Mouse (Mus musculus) liver, embryonic 13.5 days (tissue): ENCODE data around the gene Cox18. TPM values are rescaled to one million over a fixed set of nuclear protein-coding genes. Genes with fewer than 3 reads are reported as not detected.
"Not testable (repeated sequence)": the region's sequence is repeated elsewhere in the genome, so short reads cannot be mapped to it uniquely, and the experiment has no call there.

ENCODE experiments used
- ATAC-seq: fragments of 200-750 bp; cut with Nextera tagmentation; 2 replicates; pipeline ENCODE4 v1.8.0; 2017; ENCODE audit warnings: low read depth, mild to moderate bottlenecking, moderate number of reproducible peaks, moderate library complexity
- DNase-seq: peaks from one replicate; pipeline ENCODE4 v3.0.0; 2022
- H3K27ac ChIP-seq: fragments of 300-500 bp; sonication (generic); 2 replicates; pipeline ENCODE4 v1.5.1; 2015; ENCODE audit warnings: moderate library complexity, mild to moderate bottlenecking, inconsistent platforms
- H3K27me3 ChIP-seq: fragments of 300-500 bp; sonication (generic); 2 replicates; pipeline ENCODE4 v1.6.1; 2015; ENCODE audit warnings: mild to moderate bottlenecking, inconsistent platforms
- H3K36me3 ChIP-seq: fragments of 300-500 bp; sonication (generic); 2 replicates; pipeline ENCODE4 v1.6.1; 2015; ENCODE audit warnings: mild to moderate bottlenecking, inconsistent platforms
- H3K4me1 ChIP-seq: fragments of 300-500 bp; sonication (generic); replicated peaks from 2 replicates; pipeline ENCODE4 v1.6.1; 2015; ENCODE audit warnings: inconsistent platforms
- H3K4me2 ChIP-seq: fragments of 300-500 bp; sonication (generic); 2 replicates; pipeline ENCODE4 v1.6.1; 2015; ENCODE audit warnings: inconsistent platforms, mild to moderate bottlenecking, moderate library complexity
- H3K4me3 ChIP-seq: fragments of 300-500 bp; sonication (generic); replicated peaks from 2 replicates; pipeline ENCODE4 v1.5.1; 2015; ENCODE audit warnings: mild to moderate bottlenecking, inconsistent platforms
- H3K9ac ChIP-seq: fragments of 300-500 bp; sonication (generic); 2 replicates; pipeline ENCODE4 v1.6.1; 2015; ENCODE audit warnings: mild to moderate bottlenecking, inconsistent platforms
- H3K9me3 ChIP-seq: fragments of 300-500 bp; sonication (generic); replicated peaks from 2 replicates; pipeline ENCODE4 v1.6.1; 2016; ENCODE audit warnings: inconsistent platforms
- WGBS: fragments of 180-500 bp; shearing (Covaris S2); methylation state at CpG from one replicate; pipeline ENCODE4 v1.1.7; 2015; ENCODE audit not compliant: insufficient replicate concordance; 5-methylcytosine and 5-hydroxymethylcytosine counted together
- polyA plus RNA-seq: library from polyadenylated mRNA; unstranded; fragments of >200 nt; fragmentation: Nextera tagmentation; extraction: Ambion mirVana; gene quantifications from 2 replicates; pipeline ENCODE4 v1.2.1, GENCODE M21; 2015

Cox18 gene
- polyA plus RNA-seq: 22.5 and 23.8 TPM in 2 replicates

- Histone ChIP-seq H3K27me3 (no peaks in the 10 kb centered on the region), H3K4me1 (peaks cover 25% of the 10 kb centered on the region), H3K4me3 (peak within 1 kb of the TSS; percentile 91), H3K9me3 (no peaks in the 10 kb centered on the region), H3K36me3 (peaks cover 41% of the 10 kb centered on the region), H3K9ac (peak within 1 kb of the TSS; percentile 88), H3K4me2 (peak within 1 kb of the TSS; percentile 89), H3K27ac (peak within 1 kb of the TSS; percentile 97)
- under 1% methylated on average over 62 of the region's 62 CpGs for WGBS
- ATAC-seq (peak; percentile 98), DNase-seq (peak; percentile 99)
Observed at GRCm38 (mm10) chr5:90223534-90224381, at the start of gene Cox18. Gene Cox18 (minus strand): TSS chr5:90224001.

- DNase-seq, H3K27me3 ChIP-seq, H3K4me1 ChIP-seq, H3K4me3 ChIP-seq, H3K9ac ChIP-seq, H3K9me3 ChIP-seq, ATAC-seq, H3K4me2 ChIP-seq, H3K27ac ChIP-seq: not testable (repeated sequence)
- 62% methylated on average over 2 of the region's 2 CpGs for WGBS
- H3K36me3 ChIP-seq: peaks cover 71% of the 10 kb centered on the region
Observed at GRCm38 (mm10) chr5:90262230-90262629, 38.4 kb upstream of the Cox18 start.

GRCm38 (mm10) chr5:90257023-90257422, 33.2 kb upstream of the Cox18 start:
- no peak for ATAC-seq
- WGBS: 83% methylated on average over 3 of the region's 3 CpGs

GRCm38 (mm10) chr5:90247503-90247902, 23.7 kb upstream of the Cox18 start:
- ATAC-seq (no peak), DNase-seq (no peak)
- H3K4me2 ChIP-seq: no peak overlapping the region
- no peak overlapping the region for H3K4me3 ChIP-seq
- no peak overlapping the region for H3K27ac ChIP-seq
- peaks cover 77% of the 10 kb centered on the region for H3K36me3 ChIP-seq
- no peaks in the 10 kb centered on the region for H3K27me3 ChIP-seq
- H3K4me1 ChIP-seq: peaks cover 8% of the 10 kb centered on the region
- H3K9ac ChIP-seq: no peak overlapping the region
- H3K9me3 ChIP-seq: no peaks in the 10 kb centered on the region

More at GRCm38 (mm10) chr5:90257023-90257422, 33.2 kb upstream of the Cox18 start:
- Histone ChIP-seq H3K9ac (no peak overlapping the region), H3K27me3 (no peaks in the 10 kb centered on the region), H3K27ac (no peak overlapping the region), H3K4me1 (no peaks in the 10 kb centered on the region), H3K9me3 (no peaks in the 10 kb centered on the region), H3K36me3 (peaks cover 90% of the 10 kb centered on the region), H3K4me2 (no peak overlapping the region), H3K4me3 (no peak overlapping the region)
- DNase-seq: no peak

- no peak overlapping the region for H3K9ac ChIP-seq
- DNase-seq (no peak), ATAC-seq (no peak)
- H3K4me1 ChIP-seq: peaks cover 8% of the 10 kb centered on the region
- no peak overlapping the region for H3K27ac ChIP-seq
- no peak overlapping the region for H3K4me2 ChIP-seq
- peaks cover 77% of the 10 kb centered on the region for H3K36me3 ChIP-seq
- 77% methylated on average over 2 of the region's 2 CpGs for WGBS
- H3K4me3 ChIP-seq: no peak overlapping the region
- H3K27me3 ChIP-seq: no peaks in the 10 kb centered on the region
- no peaks in the 10 kb centered on the region for H3K9me3 ChIP-seq
Observed at GRCm38 (mm10) chr5:90246987-90247386, 23.2 kb upstream of the Cox18 start.

GRCm38 (mm10) chr5:90246567-90246966, 22.8 kb upstream of the Cox18 start:
- peaks cover 8% of the 10 kb centered on the region for H3K4me1 ChIP-seq
- peak; percentile 34 for DNase-seq
- H3K27ac ChIP-seq: peak overlapping the region; percentile 50; the same call in 1 of the 2 replicates
- no peak overlapping the region for H3K4me2 ChIP-seq
- H3K27me3 ChIP-seq: no peaks in the 10 kb centered on the region
- H3K36me3 ChIP-seq: peaks cover 77% of the 10 kb centered on the region
- peak; percentile 85 for ATAC-seq
- WGBS: 65% methylated on average over 4 of the region's 4 CpGs
- H3K4me3 ChIP-seq: no peak overlapping the region
- no peak overlapping the region for H3K9ac ChIP-seq
- no peaks in the 10 kb centered on the region for H3K9me3 ChIP-seq

GRCm38 (mm10) chr5:90245416-90245815, 21.6 kb upstream of the Cox18 start:
- H3K27me3 ChIP-seq: no peaks in the 10 kb centered on the region
- H3K4me3 ChIP-seq: no peak overlapping the region
- H3K9ac ChIP-seq: no peak overlapping the region
- no peaks in the 10 kb centered on the region for H3K9me3 ChIP-seq
- 58% methylated on average over 4 of the region's 4 CpGs for WGBS
- no peak overlapping the region for H3K4me2 ChIP-seq
- ATAC-seq: no peak
- no peak overlapping the region for H3K27ac ChIP-seq
- peaks cover 75% of the 10 kb centered on the region for H3K36me3 ChIP-seq
- peaks cover 8% of the 10 kb centered on the region for H3K4me1 ChIP-seq
- no peak for DNase-seq

- H3K27me3 ChIP-seq: no peaks in the 10 kb centered on the region
- 94% methylated on average over 8 of the region's 8 CpGs for WGBS
- no peaks in the 10 kb centered on the region for H3K9me3 ChIP-seq
- DNase-seq (no peak), ATAC-seq (no peak)
- no peak overlapping the region for H3K4me2 ChIP-seq
- H3K4me3 ChIP-seq: no peak overlapping the region
- no peak overlapping the region for H3K27ac ChIP-seq
- H3K36me3 ChIP-seq: peaks cover 87% of the 10 kb centered on the region
- H3K4me1 ChIP-seq: no peaks in the 10 kb centered on the region
- H3K9ac ChIP-seq: no peak overlapping the region
Observed at GRCm38 (mm10) chr5:90235217-90235616, 11.4 kb upstream of the Cox18 start.

GRCm38 (mm10) chr5:90233305-90233704, 9.5 kb upstream of the Cox18 start:
- Histone ChIP-seq H3K4me1 (no peaks in the 10 kb centered on the region), H3K4me3 (no peak overlapping the region), H3K4me2 (no peak overlapping the region), H3K9me3 (no peaks in the 10 kb centered on the region), H3K36me3 (peaks cover 87% of the 10 kb centered on the region), H3K9ac (no peak overlapping the region), H3K27ac (no peak overlapping the region), H3K27me3 (no peaks in the 10 kb centered on the region)
- DNase-seq: no peak
- ATAC-seq: no peak
- WGBS: 89% methylated on average over 4 of the region's 4 CpGs

- 92% methylated on average over 2 of the region's 2 CpGs for WGBS
- ATAC-seq (no peak), DNase-seq (no peak)
- peaks cover 11% of the 10 kb centered on the region for H3K4me1 ChIP-seq
- peaks cover 75% of the 10 kb centered on the region for H3K36me3 ChIP-seq
- no peak overlapping the region for H3K9ac ChIP-seq
- no peak overlapping the region for H3K4me3 ChIP-seq
- no peaks in the 10 kb centered on the region for H3K27me3 ChIP-seq
- H3K9me3 ChIP-seq: no peaks in the 10 kb centered on the region
- no peak overlapping the region for H3K4me2 ChIP-seq
- no peak overlapping the region for H3K27ac ChIP-seq
Observed at GRCm38 (mm10) chr5:90229760-90230159, 6.0 kb upstream of the Cox18 start.

GRCm38 (mm10) chr5:90226696-90227095, 2.9 kb upstream of the Cox18 start:
- no peak overlapping the region for H3K27ac ChIP-seq
- no peak for DNase-seq
- no peak overlapping the region for H3K9ac ChIP-seq
- peaks cover 55% of the 10 kb centered on the region for H3K36me3 ChIP-seq
- no peak for ATAC-seq
- WGBS: 81% methylated on average over 3 of the region's 3 CpGs
- H3K4me3 ChIP-seq: no peak overlapping the region
- no peaks in the 10 kb centered on the region for H3K27me3 ChIP-seq
- peaks cover 25% of the 10 kb centered on the region for H3K4me1 ChIP-seq
- H3K4me2 ChIP-seq: no peak overlapping the region
- H3K9me3 ChIP-seq: no peaks in the 10 kb centered on the region

- peak overlapping the region; percentile 97 for H3K27ac ChIP-seq
- H3K36me3 ChIP-seq: peaks cover 44% of the 10 kb centered on the region
- H3K27me3 ChIP-seq: no peaks in the 10 kb centered on the region
- DNase-seq (no peak), ATAC-seq (no peak)
- peaks cover 25% of the 10 kb centered on the region for H3K4me1 ChIP-seq
- WGBS: 66% methylated on average over 5 of the region's 5 CpGs
- no peaks in the 10 kb centered on the region for H3K9me3 ChIP-seq
- peak overlapping the region; percentile 69 for H3K9ac ChIP-seq
- peak overlapping the region; percentile 89 for H3K4me2 ChIP-seq
- peak overlapping the region; percentile 91 for H3K4me3 ChIP-seq
Observed at GRCm38 (mm10) chr5:90224730-90225129, 929 bp upstream of the Cox18 start.
